Mouse (Mus musculus): ENCODE data around the gene Ubald2.
"Not testable (repeated sequence)": the region's sequence is repeated elsewhere in the genome, so short reads cannot be mapped to it uniquely, and the experiment has no call there.

Ubald2 gene

GRCm38 (mm10) chr11:116433356-116434286, at the start of gene Ubald2:
Ubald2 (plus strand) TSS chr11:116434094.
- DNase-seq (ENCODE audit: low spot score), result peak; percentile 100

GRCm38 (mm10) chr11:116384171-116384570, 49.7 kb upstream of the Ubald2 start:
- DNase-seq (ENCODE audit: low spot score), result no peak

GRCm38 (mm10) chr11:116385999-116386398, 47.9 kb upstream of the Ubald2 start:
- DNase-seq (ENCODE audit: low spot score), result no peak

- DNase-seq (ENCODE audit: low spot score), result no peak
Measured at GRCm38 (mm10) chr11:116387086-116388071, 46.5 kb upstream of the Ubald2 start.

- DNase-seq (ENCODE audit: low spot score), result no peak
Measured at GRCm38 (mm10) chr11:116388841-116389480, 44.9 kb upstream of the Ubald2 start.

- no peak for DNase-seq (ENCODE audit: low spot score)
Measured at GRCm38 (mm10) chr11:116394769-116395168, 39.1 kb upstream of the Ubald2 start.

- DNase-seq (ENCODE audit: low spot score), result no peak
Measured at GRCm38 (mm10) chr11:116396276-116396933, 37.5 kb upstream of the Ubald2 start.

- no peak for DNase-seq (ENCODE audit: low spot score)
Measured at GRCm38 (mm10) chr11:116396934-116397330, 37.0 kb upstream of the Ubald2 start.

- no peak for DNase-seq (ENCODE audit: low spot score)
Measured at GRCm38 (mm10) chr11:116397517-116398347, 36.2 kb upstream of the Ubald2 start.

- DNase-seq (ENCODE audit: low spot score), result no peak
Measured at GRCm38 (mm10) chr11:116398348-116398677, 35.6 kb upstream of the Ubald2 start.

GRCm38 (mm10) chr11:116400560-116400959, 33.3 kb upstream of the Ubald2 start:
- DNase-seq (ENCODE audit: low spot score), result no peak

GRCm38 (mm10) chr11:116405601-116406000, 28.3 kb upstream of the Ubald2 start:
- DNase-seq (ENCODE audit: low spot score), result no peak

GRCm38 (mm10) chr11:116406231-116406728, 27.6 kb upstream of the Ubald2 start:
- no peak for DNase-seq (ENCODE audit: low spot score)

GRCm38 (mm10) chr11:116409008-116409407, 24.9 kb upstream of the Ubald2 start:
- no peak for DNase-seq (ENCODE audit: low spot score)

GRCm38 (mm10) chr11:116410415-116410814, 23.5 kb upstream of the Ubald2 start:
- DNase-seq (ENCODE audit: low spot score), result not testable (repeated sequence)

- DNase-seq (ENCODE audit: low spot score), result no peak
Measured at GRCm38 (mm10) chr11:116411582-116411981, 22.3 kb upstream of the Ubald2 start.

GRCm38 (mm10) chr11:116412028-116412827, 21.7 kb upstream of the Ubald2 start:
- no peak for DNase-seq (ENCODE audit: low spot score)

- DNase-seq (ENCODE audit: low spot score), result no peak
Measured at GRCm38 (mm10) chr11:116412904-116413630, 20.8 kb upstream of the Ubald2 start, which contains the start of gene Rnf157. Rnf157 (minus strand) TSS chr11:116413032.

GRCm38 (mm10) chr11:116413631-116414022, 20.3 kb upstream of the Ubald2 start:
- DNase-seq (ENCODE audit: low spot score), result no peak
